Mouse (Mus musculus) large intestine, adult 2 months (tissue): ENCODE measurements around the gene Gabpa. TPM values are rescaled to one million over a fixed set of nuclear protein-coding genes. Genes with fewer than 3 reads are reported as not detected.

Experiments
- DNase-seq: peaks from one replicate; pipeline ENCODE4 v3.0.0-alpha.2; 2012; ENCODE audit warnings: low read depth, low spot score
- WGBS: fragments of 180-500 bp; shearing (Covaris S2); methylation state at CpG from one replicate; pipeline ENCODE4 v1.1.7; 2018; 5-methylcytosine and 5-hydroxymethylcytosine counted together
- polyA plus RNA-seq: library from polyadenylated mRNA; depleted of rRNA; stranded (reverse); fragments of >200 nt; gene quantifications from 2 replicates; pipeline ENCODE4 v1.2.3, GENCODE M21; 2012; rRNA removed

Gene Gabpa
- polyA plus RNA-seq, 1 experiment, result 5.2 TPM

- no peak for DNase-seq
- 58% methylated on average over 2 of the region's 2 CpGs for WGBS
These were observed 3.9 kb downstream of the Gabpa start for GRCm38 (mm10) chr16:84838576-84838975.

DNA sequence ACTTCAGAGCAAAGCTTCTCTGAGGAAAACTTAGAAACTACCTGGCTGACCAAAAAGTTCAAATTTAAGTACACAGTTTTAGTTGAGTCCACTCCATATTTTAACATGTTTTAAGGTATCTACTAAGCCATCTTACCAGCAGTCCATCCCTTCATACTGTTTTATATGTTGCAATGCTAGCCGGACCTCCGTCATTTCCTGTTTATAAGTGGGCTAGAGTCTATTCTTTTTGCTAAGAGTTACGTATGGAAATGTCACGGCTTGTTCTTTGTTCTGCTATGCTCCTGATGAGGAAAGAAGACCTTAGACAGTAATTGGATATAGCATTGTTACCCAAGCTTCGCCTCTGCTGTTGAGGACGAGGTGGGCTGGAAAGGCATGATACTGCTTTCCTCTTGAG, 18.8 kb downstream of the Gabpa start:
- no peak for DNase-seq
- WGBS, result 92% methylated on average over 6 of the region's 6 CpGs

DNA sequence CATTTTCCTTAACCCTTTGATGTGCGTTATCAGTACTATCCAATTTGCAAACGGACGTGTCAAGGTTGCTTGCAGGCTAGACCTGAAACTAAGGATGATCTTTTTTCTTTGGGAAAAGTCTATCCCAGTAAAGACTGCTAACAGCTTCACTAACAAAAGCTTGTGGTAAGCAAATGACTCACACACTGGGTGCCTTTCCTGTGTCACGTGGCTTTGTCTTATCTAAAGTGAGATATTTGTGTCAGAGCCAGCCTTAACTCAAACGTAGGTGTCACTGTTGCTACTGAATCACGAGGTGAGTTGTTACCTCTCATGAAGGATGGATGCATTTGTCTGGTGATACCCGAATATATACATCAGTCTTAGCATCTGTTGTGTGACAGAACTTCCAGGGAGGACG, 29.9 kb downstream of the Gabpa start:
- WGBS, result 90% methylated on average over 8 of the region's 8 CpGs

GRCm38 (mm10) chr16:84873805-84874204, 39.1 kb downstream of the Gabpa start:
- WGBS, result 71% methylated on average over 8 of the region's 8 CpGs
- no peak for DNase-seq

More for the DNA sequence above, 29.9 kb downstream of the Gabpa start:
- no peak for DNase-seq

GRCm38 (mm10) chr16:84875012-84875717, 40.4 kb downstream of the Gabpa start:
- DNase-seq, result no peak
- WGBS, result 65% methylated on average over 24 of the region's 24 CpGs

GRCm38 (mm10) chr16:84875718-84876035, 41.0 kb downstream of the Gabpa start:
- WGBS, result 74% methylated on average over 7 of the region's 7 CpGs
- DNase-seq, result no peak

GRCm38 (mm10) chr16:84876082-84876481, 41.4 kb downstream of the Gabpa start:
- no peak for DNase-seq
- 54% methylated on average over 8 of the region's 8 CpGs for WGBS

DNA sequence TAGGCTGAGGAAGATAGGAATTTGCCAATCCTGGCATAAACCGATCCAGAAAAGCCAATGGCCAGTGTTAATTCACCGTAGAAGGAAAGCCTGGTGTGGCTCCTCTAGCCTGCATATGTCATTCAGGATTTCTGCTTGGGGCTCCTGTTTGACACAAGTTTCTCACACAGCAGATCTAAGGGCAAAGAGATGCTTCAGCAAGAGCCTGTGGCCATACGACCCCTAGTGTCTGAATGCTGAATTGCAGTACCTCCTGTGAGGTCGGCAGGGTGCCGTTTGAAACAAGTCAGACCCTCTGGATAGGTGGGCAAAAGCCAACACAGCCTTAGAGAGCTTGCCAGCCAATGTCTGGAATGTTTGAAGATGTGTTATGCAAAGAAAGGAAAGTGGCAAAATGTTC, 44.4 kb downstream of the Gabpa start:
- WGBS, result 21% methylated on average over 5 of the region's 5 CpGs
- peak; percentile 27 for DNase-seq

DNA sequence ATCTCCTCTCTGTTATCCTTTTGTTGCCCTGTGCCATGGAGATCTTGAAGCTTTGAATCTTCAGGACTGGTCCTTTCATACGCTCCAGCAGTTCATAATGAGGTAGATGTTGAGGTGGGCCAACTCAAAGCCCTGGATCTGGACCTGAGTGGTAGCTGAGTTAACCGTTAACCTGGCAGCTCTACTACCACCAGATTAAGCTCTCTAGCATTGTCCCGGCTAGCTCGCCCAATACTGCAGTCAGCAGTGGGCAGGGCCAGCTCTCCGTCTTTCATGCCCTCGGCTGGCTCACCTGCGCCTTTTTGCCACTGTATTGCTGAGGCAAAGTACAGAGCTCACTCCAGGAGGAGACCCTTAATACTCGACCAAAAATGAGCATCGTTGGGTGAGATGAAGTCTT, 46.4 kb downstream of the Gabpa start:
- no peak for DNase-seq
- WGBS, result 70% methylated on average over 9 of the region's 9 CpGs

DNA sequence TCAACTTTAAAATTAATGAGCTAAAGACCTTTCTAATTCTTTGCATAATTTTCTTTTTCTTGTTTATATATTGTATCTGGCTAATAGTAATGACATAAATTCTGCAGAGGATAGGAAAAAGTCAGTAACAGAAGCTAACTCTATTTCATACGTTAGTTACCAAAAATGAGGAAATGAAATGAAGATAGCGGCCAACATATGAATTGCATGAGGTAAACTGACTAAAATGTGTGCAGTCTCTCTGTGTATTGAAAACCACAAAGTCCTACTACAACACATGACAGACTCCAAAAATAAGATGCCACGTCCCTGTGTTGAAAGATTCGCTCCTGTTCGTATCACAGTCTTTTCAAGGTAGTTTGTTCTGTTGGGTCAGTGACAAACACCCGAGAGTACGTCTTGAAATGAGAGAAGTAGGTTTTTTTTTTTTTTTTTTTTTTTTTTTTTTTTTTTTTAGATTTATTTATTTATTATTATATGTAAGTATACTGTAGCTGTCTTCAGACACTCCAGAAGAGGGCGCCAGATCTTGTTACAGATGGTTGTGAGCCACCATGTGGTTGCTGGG, 47.1 kb downstream of the Gabpa start:
- no peak for DNase-seq
- 87% methylated on average over 8 of the region's 8 CpGs for WGBS

GRCm38 (mm10) chr16:84884572-84884971, 49.8 kb downstream of the Gabpa start:
- WGBS, result 80% methylated on average over 8 of the region's 8 CpGs
- no peak for DNase-seq

- DNase-seq, result no peak
- WGBS, result 89% methylated on average over 4 of the region's 4 CpGs
These were observed 68.3 kb downstream of the Gabpa start for GRCm38 (mm10) chr16:84902995-84903394.

GRCm38 (mm10) chr16:84911477-84912165, 76.9 kb downstream of the Gabpa start:
- DNase-seq, result no peak
- WGBS, result 89% methylated on average over 8 of the region's 8 CpGs

Other genes with a start within 250 kb of the Gabpa start
- gene Mrpl39, start 99.2 kb upstream of the Gabpa start, polyA plus RNA-seq, result 8.4 and 10.4 TPM in 2 replicates
- 3.3 and 4.9 TPM in 2 replicates for gene Jam2, start 60.8 kb upstream of the Gabpa start, polyA plus RNA-seq
- gene Atp5j, start 700 bp downstream of the Gabpa start, polyA plus RNA-seq, result 155 and 198 TPM in 2 replicates